Mouse (Mus musculus): Measurements from ENCODE around the gene Brca2.
"Not testable (repeated sequence)": the region's sequence is repeated elsewhere in the genome, so short reads cannot be mapped to it uniquely, and the experiment has no call there.

The Brca2 gene

GRCm38 (mm10) chr5:150521937-150522866 is at the start of gene Brca2:
Brca2 (plus strand) TSS chr5:150522630.
- in situ Hi-C loops (cut with MboI; ENCODE audit: low pct_unique_long_range_greater_than_20kb in 1 of 2, low sequenced_read_pairs in 2 of 2, unreplicated experiment in 1 of 2) = no loop called here

- in situ Hi-C loops (cut with MboI; ENCODE audit: low pct_unique_long_range_greater_than_20kb in 1 of 2, low sequenced_read_pairs in 2 of 2, unreplicated experiment in 1 of 2) = no loop called here
These were observed 45.1 kb upstream of the Brca2 start for GRCm38 (mm10) chr5:150477364-150477763.

GRCm38 (mm10) chr5:150478612-150479011 is 43.8 kb upstream of the Brca2 start:
- in situ Hi-C loops (cut with MboI; ENCODE audit: low pct_unique_long_range_greater_than_20kb in 1 of 2, low sequenced_read_pairs in 2 of 2, unreplicated experiment in 1 of 2) = no loop called here

GRCm38 (mm10) chr5:150485198-150485597 is 37.2 kb upstream of the Brca2 start:
- in situ Hi-C loops (cut with MboI; ENCODE audit: low pct_unique_long_range_greater_than_20kb in 1 of 2, low sequenced_read_pairs in 2 of 2, unreplicated experiment in 1 of 2) = no loop called here

GRCm38 (mm10) chr5:150490285-150490684 is 32.1 kb upstream of the Brca2 start:
- in situ Hi-C loops (cut with MboI; ENCODE audit: low pct_unique_long_range_greater_than_20kb in 1 of 2, low sequenced_read_pairs in 2 of 2, unreplicated experiment in 1 of 2) = no loop called here

GRCm38 (mm10) chr5:150490821-150491220 is 31.6 kb upstream of the Brca2 start:
- in situ Hi-C loops (cut with MboI; ENCODE audit: low pct_unique_long_range_greater_than_20kb in 1 of 2, low sequenced_read_pairs in 2 of 2, unreplicated experiment in 1 of 2) = no loop called here

GRCm38 (mm10) chr5:150491573-150492173 is 30.8 kb upstream of the Brca2 start:
- in situ Hi-C loops (cut with MboI; ENCODE audit: low pct_unique_long_range_greater_than_20kb in 1 of 2, low sequenced_read_pairs in 2 of 2, unreplicated experiment in 1 of 2) = not testable (repeated sequence)

- in situ Hi-C loops (cut with MboI; ENCODE audit: low pct_unique_long_range_greater_than_20kb in 1 of 2, low sequenced_read_pairs in 2 of 2, unreplicated experiment in 1 of 2) = no loop called here
These were observed 26.6 kb upstream of the Brca2 start for GRCm38 (mm10) chr5:150495792-150496191.

- in situ Hi-C loops (cut with MboI; ENCODE audit: low pct_unique_long_range_greater_than_20kb in 1 of 2, low sequenced_read_pairs in 2 of 2, unreplicated experiment in 1 of 2) = no loop called here
These were observed 11.8 kb upstream of the Brca2 start for GRCm38 (mm10) chr5:150510451-150511225.

GRCm38 (mm10) chr5:150513264-150513663 is 9.2 kb upstream of the Brca2 start:
- in situ Hi-C loops (cut with MboI; ENCODE audit: low pct_unique_long_range_greater_than_20kb in 1 of 2, low sequenced_read_pairs in 2 of 2, unreplicated experiment in 1 of 2) = no loop called here

GRCm38 (mm10) chr5:150514027-150514426 is 8.4 kb upstream of the Brca2 start:
- in situ Hi-C loops (cut with MboI; ENCODE audit: low pct_unique_long_range_greater_than_20kb in 1 of 2, low sequenced_read_pairs in 2 of 2, unreplicated experiment in 1 of 2) = no loop called here

- in situ Hi-C loops (cut with MboI; ENCODE audit: low pct_unique_long_range_greater_than_20kb in 1 of 2, low sequenced_read_pairs in 2 of 2, unreplicated experiment in 1 of 2) = no loop called here
These were observed 4.4 kb upstream of the Brca2 start, which contains the start of gene Zar1l for GRCm38 (mm10) chr5:150518064-150518463. Zar1l (minus strand) TSS chr5:150518164.

- in situ Hi-C loops (cut with MboI; ENCODE audit: low pct_unique_long_range_greater_than_20kb in 1 of 2, low sequenced_read_pairs in 2 of 2, unreplicated experiment in 1 of 2) = no loop called here
These were observed 2.9 kb upstream of the Brca2 start for GRCm38 (mm10) chr5:150519551-150519950.

- in situ Hi-C loops (cut with MboI; ENCODE audit: low pct_unique_long_range_greater_than_20kb in 1 of 2, low sequenced_read_pairs in 2 of 2, unreplicated experiment in 1 of 2) = no loop called here
These were observed 421 bp downstream of the Brca2 start for GRCm38 (mm10) chr5:150522867-150523234.

GRCm38 (mm10) chr5:150525239-150525638 is 2.8 kb downstream of the Brca2 start:
- in situ Hi-C loops (cut with MboI; ENCODE audit: low pct_unique_long_range_greater_than_20kb in 1 of 2, low sequenced_read_pairs in 2 of 2, unreplicated experiment in 1 of 2) = no loop called here

- in situ Hi-C loops (cut with MboI; ENCODE audit: low pct_unique_long_range_greater_than_20kb in 1 of 2, low sequenced_read_pairs in 2 of 2, unreplicated experiment in 1 of 2) = no loop called here
These were observed 18.9 kb downstream of the Brca2 start for GRCm38 (mm10) chr5:150541302-150541701.

GRCm38 (mm10) chr5:150543184-150543583 is 20.8 kb downstream of the Brca2 start:
- in situ Hi-C loops (cut with MboI; ENCODE audit: low pct_unique_long_range_greater_than_20kb in 1 of 2, low sequenced_read_pairs in 2 of 2, unreplicated experiment in 1 of 2) = no loop called here

- in situ Hi-C loops (cut with MboI; ENCODE audit: low pct_unique_long_range_greater_than_20kb in 1 of 2, low sequenced_read_pairs in 2 of 2, unreplicated experiment in 1 of 2) = no loop called here
These were observed 29.2 kb downstream of the Brca2 start for GRCm38 (mm10) chr5:150551637-150552036.

- in situ Hi-C loops (cut with MboI; ENCODE audit: low pct_unique_long_range_greater_than_20kb in 1 of 2, low sequenced_read_pairs in 2 of 2, unreplicated experiment in 1 of 2) = no loop called here
These were observed 37.2 kb downstream of the Brca2 start for GRCm38 (mm10) chr5:150559519-150560103.
